Mouse (Mus musculus) gastrocnemius, postnatal 14 days (tissue): ENCODE data around the gene Tmod3. TPM values are rescaled to one million over a fixed set of nuclear protein-coding genes. Genes with fewer than 3 reads are reported as not detected.

ENCODE experiments used
- total RNA-seq, 2 experiments: library from RNA; stranded (reverse); gene quantifications; 2 replicates each; pipeline ENCODE4 v1.2.3; 2021

Gene Tmod3
- total RNA-seq, 2 experiments from 2014 or later: 30.9 to 35.2 TPM

Other genes with a start within 250 kb of the Tmod3 start
- not detected for gene Bcl2l10, start 211.9 kb downstream of the Tmod3 start, total RNA-seq
- 10 to 100 TPM; 26.8 to 33.9 TPM for gene Mapk6, start 149.7 kb downstream of the Tmod3 start, total RNA-seq
- 10 to 100 TPM; 17.3 to 22.2 TPM for gene Leo1, start 118.1 kb downstream of the Tmod3 start, total RNA-seq
- gene Tmod2, start 51.7 kb upstream of the Tmod3 start, total RNA-seq: 1 to 10 TPM; 7.2 to 8.9 TPM
- gene Lysmd2, start 66.1 kb upstream of the Tmod3 start, total RNA-seq: 1 to 10 TPM; 5.9 to 8.7 TPM
- 1 to 10 TPM; 3.3 TPM for gene Scg3, start 124.4 kb upstream of the Tmod3 start, total RNA-seq
- gene Bmp5, start 215.7 kb upstream of the Tmod3 start, total RNA-seq: 1 to 10 TPM; 2.9 to 3.7 TPM